Mouse (Mus musculus) spleen, postnatal 4 days (tissue): ENCODE data around the gene Micall1.

Source experiments
- DNase-seq, 2 experiments: peaks; one replicate each; pipeline ENCODE4 v3.0.0; 2022; ENCODE audit warnings: low spot score in 2 of 2

The Micall1 gene

GRCm38 (mm10) chr15:79176905-79177304 is 68.2 kb downstream of the Micall1 start:
- no peak for DNase-seq

GRCm38 (mm10) chr15:79185213-79185612 is 76.5 kb downstream of the Micall1 start:
- no peak for DNase-seq
